Mouse (Mus musculus) CH12.LX (cell line): ENCODE data around the gene Lce6a.

ENCODE experiments used
- CHD2 ChIP-seq: IDR thresholded peaks from 2 replicates; pipeline ENCODE4 v1.6.1; 2011; ENCODE audit warnings: low read length, improper control_type of control experiment
- CTCF ChIP-seq, 2 experiments: IDR thresholded peaks in 1 of 2; conservative IDR thresholded peaks in 1 of 2; 2 replicates each; pipeline ENCODE4 v1.5.1; 2011 to 2012; ENCODE audit warnings: low read depth in 2 of 2, low read length in 2 of 2, improper control_type of control experiment in 1 of 2, inconsistent platforms in 1 of 2, mild to moderate bottlenecking in 1 of 2, moderate library complexity in 1 of 2
- MYC ChIP-seq: IDR thresholded peaks from 2 replicates; pipeline ENCODE4 v1.6.1; 2011; ENCODE audit warnings: low read depth, mild to moderate bottlenecking, improper control_type of control experiment, low read length
- NRF1 ChIP-seq: IDR thresholded peaks from 2 replicates; pipeline ENCODE4 v1.6.1; 2014; ENCODE audit warnings: low read depth, mild to moderate bottlenecking, inconsistent platforms, low read length, improper control_type of control experiment, moderate library complexity
- POLR2A ChIP-seq: IDR thresholded peaks from 2 replicates; pipeline ENCODE4 v1.6.1; 2011; ENCODE audit warnings: low read depth, mild to moderate bottlenecking, improper control_type of control experiment, low read length
- RAD21 ChIP-seq: IDR thresholded peaks from 2 replicates; pipeline ENCODE4 v1.6.1; 2011; ENCODE audit warnings: low read depth, mild to moderate bottlenecking, low read length, improper control_type of control experiment, moderate library complexity
- USF1 ChIP-seq: IDR thresholded peaks from 2 replicates; pipeline ENCODE4 v1.6.1; 2014; ENCODE audit warnings: low read depth, mild to moderate bottlenecking, inconsistent platforms, low read length, improper control_type of control experiment

GRCm38 (mm10) chr3:92588858-92589257 lies 32.6 kb downstream of the Lce6a start, which contains the start of gene Smcp:
- TF ChIP-seq CTCF (conservative IDR thresholded peaks at IDR 0.05 in 1 of 2, IDR thresholded peaks at IDR 0.05 in 1 of 2; ENCODE audit: low read depth in 2 of 2, low read length in 2 of 2) (no peak), POLR2A (no peak), NRF1 (no peak), RAD21 (no peak), MYC (no peak), USF1 (no peak), CHD2 (no peak)
